Mouse (Mus musculus) embryonic stem cell, embryonic (primary cell): Measurements from ENCODE around the gene Phf21b.

Experiments
- CTCF ChIA-PET, 4 experiments: fragments of 300-600 bp in 2 of 4; fragments of 350-600 bp in 2 of 4; sonication (Branson Sonifier 250); formaldehyde crosslinking; loops; one replicate each; lab custom pipeline; 2022; ENCODE audit warnings: inconsistent platforms in 2 of 4; lab: Charles Lee
- POLR2A ChIA-PET, 4 experiments: fragments of 300-600 bp in 2 of 4; fragments of 350-600 bp in 2 of 4; sonication (Branson Sonifier 250); formaldehyde crosslinking; loops; one replicate each; lab custom pipeline; 2022; ENCODE audit warnings: antibody characterized with exemption in 4 of 4, inconsistent platforms in 1 of 4; lab: Charles Lee

Phf21b gene

DNA sequence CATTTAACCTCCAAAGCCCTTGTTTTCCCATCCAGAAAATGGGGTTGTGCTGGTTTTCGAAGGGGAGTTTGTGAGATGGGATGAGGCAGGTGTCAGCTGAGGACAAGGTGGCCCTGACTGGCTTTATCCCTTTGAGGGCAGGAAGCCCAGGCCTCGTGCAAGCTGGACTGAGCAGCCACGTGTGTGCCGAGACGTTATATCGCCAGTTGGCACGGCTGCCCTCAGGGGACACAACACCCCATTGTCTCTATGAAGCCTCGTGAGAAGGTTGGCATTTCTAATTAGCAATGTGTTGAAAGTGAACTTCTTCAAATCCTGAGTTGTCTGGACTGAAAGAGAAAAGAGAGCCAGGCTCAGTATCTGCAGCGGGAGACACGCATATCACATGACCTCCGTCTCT, 37.6 kb downstream of the Phf21b start:
- CTCF ChIA-PET, result interaction anchor here in 2 of 4 experiments (0.9 to 5.1 kb wide), 2 partner anchors 15 kb away, joined by 3 to 16 read pairs; no protein-coding TSS in a partner anchor

DNA sequence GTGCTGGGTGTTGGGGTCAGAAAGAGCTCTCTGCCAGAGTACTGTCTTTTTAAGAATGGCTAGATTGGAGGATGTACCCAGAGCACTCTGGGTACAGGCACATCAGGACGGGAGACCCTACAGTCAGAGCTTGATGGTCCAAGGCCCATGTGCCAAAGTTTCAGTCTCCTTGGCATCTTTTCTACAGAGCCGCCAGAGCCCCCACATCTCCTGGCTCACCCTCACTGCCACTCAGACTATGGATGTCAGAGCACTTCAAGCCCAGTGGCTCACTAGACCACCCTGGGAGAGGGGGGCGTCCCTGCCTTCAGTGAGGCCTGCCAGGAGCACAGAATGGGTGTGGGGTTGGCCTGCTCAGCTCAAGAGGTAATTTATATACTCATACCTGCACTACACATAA, 38.3 kb downstream of the Phf21b start:
- ChIA-PET CTCF (interaction anchor here in 2 of 4 experiments (0.9 to 5.1 kb wide), 2 partner anchors 14 kb away, joined by 3 to 16 read pairs; no protein-coding TSS in a partner anchor), POLR2A (interaction anchor here in 1 of 4 experiments (1.6 kb wide), 1 partner anchor 74 kb away, joined by 3 read pairs; no protein-coding TSS in a partner anchor)

More for the DNA sequence above, 37.6 kb downstream of the Phf21b start:
- POLR2A ChIA-PET, result no interaction called here

- ChIA-PET POLR2A (interaction anchor here in 1 of 4 experiments (0.7 to 1.2 kb wide), 2 partner anchors 43 to 1282 kb away, joined by 3 to 4 read pairs; no protein-coding TSS in a partner anchor), CTCF (interaction anchor here in 3 of 4 experiments (1.4 to 5.1 kb wide), 3 partner anchors 11 to 12 kb away, joined by 4 to 16 read pairs (median 5); no protein-coding TSS in a partner anchor)
These were observed 40.7 kb downstream of the Phf21b start for GRCm38 (mm10) chr15:84815171-84815570.

GRCm38 (mm10) chr15:84812831-84813357, 43.0 kb downstream of the Phf21b start:
- ChIA-PET CTCF (no interaction called here), POLR2A (interaction anchor here in 1 of 4 experiments (0.9 kb wide), 1 partner anchor 9 kb away, joined by 3 read pairs; no protein-coding TSS in a partner anchor)

DNA sequence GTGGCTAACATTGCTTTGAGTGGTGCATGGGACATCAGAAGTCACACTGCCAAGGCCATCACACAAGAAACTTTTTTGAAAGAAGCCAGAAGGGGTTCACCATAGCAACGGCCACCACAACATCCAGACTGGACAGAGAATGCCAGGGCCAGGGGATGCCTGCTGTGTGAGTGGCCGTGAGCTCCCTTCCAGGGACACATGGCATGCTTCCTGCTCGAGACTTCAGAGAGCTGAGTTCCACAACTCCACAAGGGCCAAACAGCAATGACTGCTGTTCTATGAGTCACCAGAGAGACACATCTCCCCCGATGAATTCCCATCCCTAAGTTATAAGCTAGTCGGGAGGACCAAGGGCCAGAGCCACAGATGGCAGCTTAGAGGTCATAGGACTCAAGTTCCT, 44.7 kb downstream of the Phf21b start:
- POLR2A ChIA-PET, result interaction anchor here in 2 of 4 experiments (1.1 kb wide), 2 partner anchors 19 to 27 kb away, joined by 3 read pairs; no protein-coding TSS in a partner anchor
- CTCF ChIA-PET, result interaction anchor here in 1 of 4 experiments (0.7 kb wide), 1 partner anchor 69 kb away, joined by 3 read pairs; no protein-coding TSS in a partner anchor

- CTCF ChIA-PET, result interaction anchor here (0.6 to 1.4 kb wide), 5 partner anchors 14 to 736 kb away, joined by 3 to 5 read pairs (median 3); no protein-coding TSS in a partner anchor
- POLR2A ChIA-PET, result interaction anchor here in 1 of 4 experiments (0.6 kb wide), 1 partner anchor 178 kb away, joined by 4 read pairs; no protein-coding TSS in a partner anchor
These were observed 46.4 kb downstream of the Phf21b start for GRCm38 (mm10) chr15:84809275-84809952.

DNA sequence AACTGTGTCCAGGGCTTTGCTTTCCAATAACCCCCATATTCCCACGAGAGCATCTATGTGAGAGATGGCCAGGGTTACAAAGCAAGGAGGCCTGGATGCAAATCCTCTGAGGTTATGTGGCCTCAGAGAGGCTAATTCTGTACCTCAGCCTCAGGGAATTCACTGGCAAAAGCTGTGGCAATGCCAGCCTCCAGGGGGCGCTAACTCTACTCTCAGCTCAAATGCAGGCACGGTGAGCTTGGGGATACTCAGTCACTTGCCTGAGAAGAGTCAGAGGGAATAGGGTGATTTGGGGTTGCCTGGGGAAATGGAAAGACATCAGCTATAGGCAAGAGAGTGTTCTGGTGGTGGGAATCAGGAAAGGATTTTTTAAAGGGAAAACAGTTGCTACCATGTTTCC, 52.2 kb downstream of the Phf21b start:
- ChIA-PET CTCF (interaction anchor here (0.5 to 2.3 kb wide), 51 partner anchors 9 to 976 kb away, joined by 3 to 17 read pairs (median 4); no protein-coding TSS in a partner anchor), POLR2A (interaction anchor here in 2 of 4 experiments (0.9 to 1.0 kb wide), 2 partner anchors 9 to 20 kb away, joined by 3 read pairs; no protein-coding TSS in a partner anchor)

- CTCF ChIA-PET, result interaction anchor here (0.6 to 1.4 kb wide), 7 partner anchors 29 to 414 kb away, joined by 3 to 4 read pairs (median 3); no protein-coding TSS in a partner anchor
- POLR2A ChIA-PET, result interaction anchor here in 2 of 4 experiments (0.5 to 1.2 kb wide), 3 partner anchors 9 to 1502 kb away, joined by 3 to 7 read pairs (median 4); no protein-coding TSS in a partner anchor
These were observed 55.7 kb downstream of the Phf21b start for GRCm38 (mm10) chr15:84800132-84800531.

DNA sequence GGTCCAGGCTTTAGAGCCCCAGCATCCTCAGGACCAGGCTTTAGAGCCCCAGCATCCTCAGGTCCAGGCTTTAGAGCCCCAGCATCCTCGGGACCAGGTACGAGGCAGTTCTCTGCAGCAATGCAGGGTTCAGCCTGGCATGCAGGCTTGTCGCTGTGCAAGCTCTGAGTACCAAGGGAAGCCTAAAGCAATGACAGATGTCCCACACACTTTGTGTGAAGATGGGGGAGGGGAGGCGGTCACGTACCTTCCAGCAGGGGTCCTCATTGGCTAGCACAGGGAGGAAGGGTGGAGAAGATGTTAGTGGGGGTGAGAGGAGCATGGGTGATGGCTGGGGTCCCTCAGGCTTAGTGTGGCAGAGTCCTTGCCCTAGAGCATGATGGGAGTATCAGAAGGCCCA, 62.2 kb downstream of the Phf21b start:
- POLR2A ChIA-PET, result interaction anchor here in 1 of 4 experiments (0.7 kb wide), 1 partner anchor 53 kb away, joined by 5 read pairs; no protein-coding TSS in a partner anchor

GRCm38 (mm10) chr15:84787161-84787560, 68.7 kb downstream of the Phf21b start:
- POLR2A ChIA-PET, result no interaction called here
- CTCF ChIA-PET, result no interaction called here

More for the DNA sequence above, 62.2 kb downstream of the Phf21b start:
- CTCF ChIA-PET, result interaction anchor here in 1 of 4 experiments (0.8 kb wide), 1 partner anchor 10 kb away, joined by 3 read pairs; no protein-coding TSS in a partner anchor

DNA sequence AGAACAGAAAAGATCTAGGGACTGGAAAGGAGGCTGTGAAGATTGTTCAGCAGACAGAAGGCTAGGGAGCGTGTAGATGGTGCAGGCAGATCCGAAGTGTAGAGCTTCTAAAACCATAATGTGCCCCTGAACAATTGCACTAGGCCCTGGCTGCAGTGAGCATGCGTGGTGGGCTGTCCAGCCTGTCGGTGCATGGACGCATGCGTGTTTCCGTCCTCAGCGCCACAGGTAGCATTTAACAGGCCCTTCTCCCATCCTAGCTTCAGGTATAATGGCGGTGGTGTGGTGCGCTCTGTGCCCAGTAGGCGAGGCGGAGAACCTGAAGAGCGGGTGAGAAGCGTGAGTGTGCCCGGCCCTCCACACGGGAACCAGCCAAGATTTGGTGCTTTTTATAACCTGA, 71.0 kb downstream of the Phf21b start:
- POLR2A ChIA-PET, result interaction anchor here in 3 of 4 experiments (0.6 to 3.0 kb wide), 12 partner anchors 10 to 199 kb away, joined by 3 to 15 read pairs (median 4); partner anchors contain the start of gene Nup50 (in 1 of the 3)
- CTCF ChIA-PET, result interaction anchor here in 2 of 4 experiments (0.7 to 1.3 kb wide), 7 partner anchors 10 to 211 kb away, joined by 3 to 4 read pairs (median 3); no protein-coding TSS in a partner anchor

- CTCF ChIA-PET, result interaction anchor here in 1 of 4 experiments (1.4 kb wide), 1 partner anchor 25 kb away, joined by 3 read pairs; no protein-coding TSS in a partner anchor
- POLR2A ChIA-PET, result interaction anchor here in 2 of 4 experiments (0.6 to 1.4 kb wide), 4 partner anchors 11 to 53 kb away, joined by 3 to 6 read pairs (median 4); no protein-coding TSS in a partner anchor
These were observed 77.3 kb downstream of the Phf21b start for GRCm38 (mm10) chr15:84778587-84778986.

DNA sequence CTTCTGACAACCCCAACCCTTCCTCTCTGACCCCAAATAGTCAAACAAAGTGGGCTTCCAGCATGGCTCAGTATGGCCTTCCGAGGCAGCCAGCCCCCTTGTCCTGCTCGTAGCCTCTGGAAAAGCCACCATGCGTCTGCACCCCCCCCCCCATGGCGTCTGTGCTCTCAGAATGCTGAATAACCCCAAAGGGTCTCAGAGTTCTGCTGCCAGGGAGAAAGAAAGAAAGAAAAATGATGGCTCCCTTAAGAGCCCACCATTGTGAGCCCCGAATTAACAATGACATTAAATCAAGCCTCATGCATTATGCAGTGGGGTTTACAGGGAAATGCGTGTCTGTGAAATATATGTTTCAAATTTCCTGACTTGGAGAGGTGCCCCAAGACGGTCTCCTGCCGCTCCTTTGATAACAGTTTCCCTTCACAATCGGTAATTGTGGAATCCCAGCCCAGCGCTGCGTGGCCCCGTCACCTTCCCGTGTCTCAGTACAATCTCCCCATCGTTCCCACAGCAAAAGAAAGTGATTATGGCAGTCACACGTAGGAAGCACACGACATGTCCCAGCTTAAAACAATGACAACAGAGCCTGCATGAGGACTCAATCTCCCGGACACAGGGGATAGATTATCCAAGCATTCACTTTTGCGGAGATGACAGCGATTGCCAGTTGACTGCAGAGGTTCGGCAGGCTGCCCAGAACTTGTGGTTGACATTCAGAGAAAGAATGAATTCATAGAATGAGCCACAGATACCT, 80.3 kb downstream of the Phf21b start:
- CTCF ChIA-PET, result interaction anchor here in 1 of 4 experiments (0.6 kb wide), 1 partner anchor 28 kb away, joined by 3 read pairs; no protein-coding TSS in a partner anchor
- POLR2A ChIA-PET, result no interaction called here

- ChIA-PET CTCF (interaction anchor here in 3 of 4 experiments (0.5 to 2.5 kb wide), 15 partner anchors 12 to 299 kb away, joined by 3 to 15 read pairs (median 3); partner anchors contain the start of gene 5031439G07Rik (in 1 of the 3)), POLR2A (interaction anchor here in 3 of 4 experiments (0.5 to 2.6 kb wide), 11 partner anchors 8 to 83 kb away, joined by 3 to 15 read pairs (median 4); no protein-coding TSS in a partner anchor)
These were observed 83.4 kb downstream of the Phf21b start for GRCm38 (mm10) chr15:84772191-84773111.

GRCm38 (mm10) chr15:84769641-84770341, 86.1 kb downstream of the Phf21b start:
- CTCF ChIA-PET, result interaction anchor here in 3 of 4 experiments (0.6 to 4.5 kb wide), 6 partner anchors 11 to 301 kb away, joined by 3 to 20 read pairs (median 6); no protein-coding TSS in a partner anchor
- POLR2A ChIA-PET, result interaction anchor here in 2 of 4 experiments (0.9 to 1.2 kb wide), 3 partner anchors 11 to 153 kb away, joined by 3 read pairs; partner anchors contain the start of gene Nup50 (in 1 of the 2)
